10 mouse cellular contexts compared by ENCODE assay signal in genomic region chr6:97349355-97350138, GRCm38 (mm10).
A peak's percentile ranks its signal among the peaks of the same experiment; 100 is the strongest.
DNase-seq lines count a peak whose midpoint lies in the region; ATAC-seq and TF ChIP-seq lines count a peak whose summit lies in the region.
"Had no signal": no experiment of that assay in that cellular context is flagged by ENCODE, and none has a peak within 500 bp of the region (broad histone marks: within the 10 kb centered on the region; RNA-seq: fewer than 3 reads in every experiment).

No protein-coding gene starts in this region.

- H3K9ac ChIP-seq in lung, embryonic 14.5 days: no peak overlapping the region
- no peak overlapping the region for H3K9ac ChIP-seq in kidney, postnatal 0 days (ENCODE audit: low read depth, low read length)

- no peak overlapping the region; the same call in 1 of the 2 replicates for H3K27ac ChIP-seq in lung, embryonic 14.5 days (ENCODE audit: low read depth)
- H3K27ac ChIP-seq in kidney, postnatal 0 days: no peak overlapping the region

- no peak for ATAC-seq in lung, embryonic 14.5 days (ENCODE audit: insufficient read depth)
- no peak for ATAC-seq in kidney, postnatal 0 days (replicated peaks; ENCODE audit: low FRiP score, low read depth)

- no peaks in the 10 kb centered on the region for H3K36me3 ChIP-seq in lung, embryonic 14.5 days (ENCODE audit: insufficient read depth)
- H3K36me3 ChIP-seq in kidney, postnatal 0 days (ENCODE audit: insufficient read depth, low read length): no peaks in the 10 kb centered on the region

- H3K4me2 ChIP-seq in lung, embryonic 14.5 days: no peak overlapping the region
- H3K4me2 ChIP-seq in kidney, postnatal 0 days (ENCODE audit: low read length): no peak overlapping the region

- TF ChIP-seq POLR2A in lung, adult 2 months (IDR thresholded peaks at IDR 0.05; ENCODE audit: borderline replicate concordance, extremely low read depth, low read depth, low read length): no peak

- no peak overlapping the region for H3K4me3 ChIP-seq in lung, embryonic 14.5 days (ENCODE audit: low read depth, low read length)
- H3K4me3 ChIP-seq in lung, adult 2 months (replicated peaks; ENCODE audit: extremely low read depth, low read depth, low read length): no peak overlapping the region
- H3K4me3 ChIP-seq in kidney, postnatal 0 days (replicated peaks; ENCODE audit: low read depth, low read length): no peak overlapping the region

- H3K9me3 ChIP-seq in lung, embryonic 14.5 days (ENCODE audit: low read depth, low read length): no peaks in the 10 kb centered on the region
- no peaks in the 10 kb centered on the region for H3K9me3 ChIP-seq in kidney, postnatal 0 days (replicated peaks; ENCODE audit: low read length)

- no peak for TF ChIP-seq CTCF in lung, embryonic 14.5 days (IDR thresholded peaks at IDR 0.05; ENCODE audit: low read depth)
- no peak for TF ChIP-seq CTCF in lung, adult 2 months (IDR thresholded peaks at IDR 0.05; ENCODE audit: insufficient read depth, low read length)
- no peak for TF ChIP-seq CTCF in kidney, postnatal 0 days (IDR thresholded peaks at IDR 0.05; ENCODE audit: low read depth)

- DNase-seq in lung, embryonic 14.5 days: peak; percentile 47
- no peak for DNase-seq in lung, adult 2 months
- peak; percentile 5 for DNase-seq in fibroblast of lung, adult 2 months (ENCODE audit: low read depth)
- peak; percentile 82 for DNase-seq in kidney, postnatal 0 days (ENCODE audit: low spot score)
- DNase-seq in lung, postnatal 36 days: peak; percentile 54
- DNase-seq in cerebellum, postnatal 4 days (ENCODE audit: low spot score in 2 of 2): no peak
- no peak for DNase-seq in gastrocnemius, postnatal 25 days
- no peak for DNase-seq in cerebellum, adult 11 months
- DNase-seq: left cerebral cortex, postnatal 4 days; thymus, postnatal 25 days had no signal

- no peaks in the 10 kb centered on the region for H3K27me3 ChIP-seq in lung, embryonic 14.5 days (ENCODE audit: insufficient read depth, low read length)
- H3K27me3 ChIP-seq in kidney, postnatal 0 days (ENCODE audit: insufficient read depth, low read length): no peaks in the 10 kb centered on the region

- WGBS in lung, embryonic 14.5 days: 18% methylated on average over 8 of the region's 8 CpGs
- 37% methylated on average over 8 of the region's 8 CpGs for WGBS in lung, adult 2 months
- WGBS in kidney, postnatal 0 days: 16% methylated on average over 8 of the region's 8 CpGs

- peaks cover 13% of the 10 kb centered on the region for H3K4me1 ChIP-seq in lung, embryonic 14.5 days (ENCODE audit: insufficient read depth)
- peaks cover 6% of the 10 kb centered on the region for H3K4me1 ChIP-seq in lung, adult 2 months (ENCODE audit: control insufficient read depth, insufficient read depth, low read length)
- H3K4me1 ChIP-seq in kidney, postnatal 0 days (replicated peaks; ENCODE audit: insufficient read depth, low read length): peaks cover 5% of the 10 kb centered on the region

Comparison
In these comparisons a context has a peak if more than half of its experiments do, and no peak if none do; other contexts are left out.
1. DNase-seq: peak in lung, embryonic 14.5 days (single experiment), fibroblast of lung, adult 2 months (single experiment), kidney, postnatal 0 days (single experiment) and lung, postnatal 36 days (single experiment); none in lung, adult 2 months (single experiment), cerebellum, postnatal 4 days (0 of 2), gastrocnemius, postnatal 25 days (single experiment) and cerebellum, adult 11 months (single experiment).